Mouse (Mus musculus) CH12.LX (cell line): ENCODE measurements around the gene Nsdhl. TPM values are rescaled to one million over a fixed set of nuclear protein-coding genes. Genes with fewer than 3 reads are reported as not detected.

Experiments
- E2F4 ChIP-seq: IDR thresholded peaks from 2 replicates; pipeline ENCODE4 v1.6.1; 2011; ENCODE audit warnings: low read depth, low read length, improper control_type of control experiment; ENCODE audit not compliant: insufficient replicate concordance
- ELF1 ChIP-seq: IDR thresholded peaks from 2 replicates; pipeline ENCODE4 v1.6.1; 2014; ENCODE audit warnings: low read depth, mild to moderate bottlenecking, inconsistent platforms, low read length, improper control_type of control experiment
- ETS1 ChIP-seq: conservative IDR thresholded peaks from 2 replicates; pipeline ENCODE4 v1.6.1; 2012; ENCODE audit warnings: low read depth, mild to moderate bottlenecking, inconsistent platforms, low read length, improper control_type of control experiment, moderate library complexity
- GABPA ChIP-seq: IDR thresholded peaks from 2 replicates; pipeline ENCODE4 v1.6.1; 2012; ENCODE audit warnings: low read depth, low read length, improper control_type of control experiment, inconsistent platforms; ENCODE audit not compliant: insufficient replicate concordance
- JUND ChIP-seq: conservative IDR thresholded peaks from 2 replicates; pipeline ENCODE4 v1.6.1; 2011; ENCODE audit warnings: low read depth, low read length, improper control_type of control experiment
- KAT2A ChIP-seq: IDR thresholded peaks from 2 replicates; pipeline ENCODE4 v1.6.1; 2012; ENCODE audit warnings: low read length, improper control_type of control experiment, inconsistent platforms; ENCODE audit not compliant: insufficient replicate concordance
- MAFK ChIP-seq: IDR thresholded peaks from 2 replicates; pipeline ENCODE4 v1.6.1; 2011; ENCODE audit warnings: low read length, improper control_type of control experiment; ENCODE audit not compliant: insufficient replicate concordance
- MEF2A ChIP-seq: IDR thresholded peaks from 2 replicates; pipeline ENCODE4 v1.6.1; 2014; ENCODE audit warnings: low read depth, mild to moderate bottlenecking, inconsistent platforms, low read length, improper control_type of control experiment, borderline replicate concordance
- MXI1 ChIP-seq: IDR thresholded peaks from 2 replicates; pipeline ENCODE4 v1.6.1; 2011; ENCODE audit warnings: mild to moderate bottlenecking, low read depth, low read length, improper control_type of control experiment
- PAX5 ChIP-seq: IDR thresholded peaks from 2 replicates; pipeline ENCODE4 v1.6.1; 2012; ENCODE audit warnings: low read length, inconsistent platforms, mixed read lengths
- POLR2AphosphoS2 ChIP-seq: IDR thresholded peaks from 2 replicates; pipeline ENCODE4 v1.6.1; 2011; ENCODE audit warnings: low read depth, low read length, improper control_type of control experiment
- SMC3 ChIP-seq: IDR thresholded peaks from 2 replicates; pipeline ENCODE4 v1.6.1; 2011; ENCODE audit warnings: low read depth, low read length, improper control_type of control experiment
- TBP ChIP-seq: conservative IDR thresholded peaks from 2 replicates; pipeline ENCODE4 v1.6.1; 2011; ENCODE audit warnings: low read depth, low read length, improper control_type of control experiment
- UBTF ChIP-seq: IDR thresholded peaks from 2 replicates; pipeline ENCODE4 v1.6.1; 2012; ENCODE audit warnings: low read depth, mild to moderate bottlenecking, inconsistent platforms, low read length, improper control_type of control experiment, moderate library complexity
- ZKSCAN1 ChIP-seq: IDR thresholded peaks from 2 replicates; pipeline ENCODE4 v1.6.1; 2012; ENCODE audit warnings: low read depth, inconsistent platforms, low read length, improper control_type of control experiment, borderline replicate concordance
- polyA plus RNA-seq: library from polyadenylated mRNA; unstranded; fragments of >175 nt; gene quantifications from 2 replicates; pipeline ENCODE4 v1.2.1, GENCODE M21; 2012; ENCODE audit warnings: low read depth; ENCODE audit not compliant: insufficient read length
- total RNA-seq, 2 experiments: library from RNA; depleted of rRNA; stranded (reverse); fragments of 300-350 nt in 1 of 2; fragments of >200 nt in 1 of 2; gene quantifications; 2 replicates each; pipeline ENCODE4 v1.2.3; 2012 to 2014

Nsdhl gene
- total and polyA plus RNA-seq, 3 experiments = 7.0 to 20.0 (median 17.8) TPM

GRCm38 (mm10) chrX:73007597-73008479 is 89.5 kb downstream of the Nsdhl start (continued):
- TF ChIP-seq POLR2AphosphoS2 (no peak), KAT2A (no peak), UBTF (no peak), JUND (no peak), SMC3 (peak; percentile 77), TBP (0 out of 2 replicates have a peak, but pooled peaks have one; percentile 46), ZKSCAN1 (no peak), MAFK (no peak), ETS1 (peak; percentile 22; the same call in 1 of the 2 replicates), E2F4 (no peak), MXI1 (no peak), MEF2A (peak; percentile 29; the same call in 1 of the 2 replicates), PAX5 (no peak), ELF1 (0 out of 2 replicates have a peak, but pooled peaks have one; percentile 15), GABPA (no peak)
- TF ChIP-seq, all 38 proteins: peak for 19

Other genes with a start within 250 kb of the Nsdhl start
- not detected in 2 replicates for gene Gabrq, start 93.4 kb upstream of the Nsdhl start, total RNA-seq (2012; rRNA removed)
- gene Gabrq, start 93.4 kb upstream of the Nsdhl start, total RNA-seq (2014; rRNA removed) = not detected in 2 replicates
- not detected in 2 replicates for gene Gabrq, start 93.4 kb upstream of the Nsdhl start, polyA plus RNA-seq
- gene Cetn2, start 146 bp upstream of the Nsdhl start, total RNA-seq (2012; rRNA removed) = 31.4 and 38.4 TPM in 2 replicates
- gene Cetn2, start 146 bp upstream of the Nsdhl start, total RNA-seq (2014; rRNA removed) = 65.3 and 78.6 TPM in 2 replicates
- gene Cetn2, start 146 bp upstream of the Nsdhl start, polyA plus RNA-seq = 52.1 and 55.9 TPM in 2 replicates
- not detected in 2 replicates for gene Zfp185, start 68.8 kb downstream of the Nsdhl start, total RNA-seq (2012; rRNA removed)
- not detected in 2 replicates for gene Zfp185, start 68.8 kb downstream of the Nsdhl start, total RNA-seq (2014; rRNA removed)
- gene Zfp185, start 68.8 kb downstream of the Nsdhl start, polyA plus RNA-seq = not detected in 2 replicates
- 0.08 TPM in 1 of 2 replicates, not detected in the other for gene Pnma5, start 118.5 kb downstream of the Nsdhl start, total RNA-seq (2012; rRNA removed)
- 0.07 TPM in 1 of 2 replicates, not detected in the other for gene Pnma5, start 118.5 kb downstream of the Nsdhl start, total RNA-seq (2014; rRNA removed)
- 0.38 TPM in 1 of 2 replicates, not detected in the other for gene Pnma5, start 118.5 kb downstream of the Nsdhl start, polyA plus RNA-seq
- gene Pnma3, start 146.2 kb downstream of the Nsdhl start, total RNA-seq (2012; rRNA removed) = not detected in 2 replicates
- not detected in 2 replicates for gene Pnma3, start 146.2 kb downstream of the Nsdhl start, total RNA-seq (2014; rRNA removed)
- gene Pnma3, start 146.2 kb downstream of the Nsdhl start, polyA plus RNA-seq = not detected in 2 replicates
- gene Xlr4a, start 163.9 kb downstream of the Nsdhl start, total RNA-seq (2012; rRNA removed) = 1.3 and 2.3 TPM in 2 replicates
- gene Xlr4a, start 163.9 kb downstream of the Nsdhl start, total RNA-seq (2014; rRNA removed) = 0.39 and 1.7 TPM in 2 replicates
- gene Xlr4a, start 163.9 kb downstream of the Nsdhl start, polyA plus RNA-seq = 0.95 TPM in 1 of 2 replicates, not detected in the other
- gene Xlr3a, start 178.5 kb downstream of the Nsdhl start, total RNA-seq (2012; rRNA removed) = 18.5 and 24.1 TPM in 2 replicates
- 18.1 and 19.5 TPM in 2 replicates for gene Xlr3a, start 178.5 kb downstream of the Nsdhl start, total RNA-seq (2014; rRNA removed)
- 10.5 and 13.6 TPM in 2 replicates for gene Xlr3a, start 178.5 kb downstream of the Nsdhl start, polyA plus RNA-seq
- gene Gm14685, start 198.5 kb downstream of the Nsdhl start, total RNA-seq (2012; rRNA removed) = 0.17 and 0.55 TPM in 2 replicates
- 0.47 and 0.59 TPM in 2 replicates for gene Gm14685, start 198.5 kb downstream of the Nsdhl start, total RNA-seq (2014; rRNA removed)
- 1.1 and 1.5 TPM in 2 replicates for gene Gm14685, start 198.5 kb downstream of the Nsdhl start, polyA plus RNA-seq
- gene Xlr5b, start 230.2 kb downstream of the Nsdhl start, total RNA-seq (2012; rRNA removed) = not detected in 2 replicates
- gene Xlr5b, start 230.2 kb downstream of the Nsdhl start, total RNA-seq (2014; rRNA removed) = not detected in 2 replicates
- gene Xlr5b, start 230.2 kb downstream of the Nsdhl start, polyA plus RNA-seq = not detected in 2 replicates
- 0.08 and 0.21 TPM in 2 replicates for gene DXBay18, start 230.9 kb downstream of the Nsdhl start, total RNA-seq (2012; rRNA removed)
- gene DXBay18, start 230.9 kb downstream of the Nsdhl start, total RNA-seq (2014; rRNA removed) = 0.15 TPM in 1 of 2 replicates, not detected in the other
- 0.43 TPM in 1 of 2 replicates, not detected in the other for gene DXBay18, start 230.9 kb downstream of the Nsdhl start, polyA plus RNA-seq